Mouse (Mus musculus) heart, adult 2 months (tissue): ENCODE data around the gene Hcn2. TPM values are rescaled to one million over a fixed set of nuclear protein-coding genes. Genes with fewer than 3 reads are reported as not detected.

Experiments
- DNase-seq, 2 experiments: peaks; one replicate each; pipeline ENCODE4 v3.0.0; 2021
- H3K27ac ChIP-seq: fragments of 200-600 bp; 2 replicates; pipeline ENCODE4 v1.8.1; 2022
- H3K27me3 ChIP-seq: fragments of 200-500 bp; 2 replicates; pipeline ENCODE4 v1.6.1; 2012; ENCODE audit warnings: mild to moderate bottlenecking, low read length, inconsistent platforms, mixed read lengths; ENCODE audit not compliant: control insufficient read depth, insufficient read depth
- H3K36me3 ChIP-seq: fragments of 200-500 bp; 2 replicates; pipeline ENCODE4 v1.6.1; 2012; ENCODE audit warnings: low read length, inconsistent platforms; ENCODE audit not compliant: control insufficient read depth, insufficient read depth
- H3K4me1 ChIP-seq: fragments of 200-500 bp; 2 replicates; pipeline ENCODE4 v1.6.1; 2011; ENCODE audit warnings: low read length; ENCODE audit not compliant: control insufficient read depth, insufficient read depth
- H3K4me3 ChIP-seq: fragments of 200-600 bp; 2 replicates; pipeline ENCODE4 v1.8.1; 2022
- H3K79me2 ChIP-seq: fragments of 200-500 bp; replicated peaks from 2 replicates; pipeline ENCODE4 v1.6.1; 2012; ENCODE audit warnings: mild to moderate bottlenecking, inconsistent platforms, low read length, moderate library complexity, mixed read lengths; ENCODE audit not compliant: control insufficient read depth, insufficient read depth
- H3K9ac ChIP-seq: fragments of 200-500 bp; 2 replicates; pipeline ENCODE4 v1.6.1; 2012; ENCODE audit warnings: low read depth, mild to moderate bottlenecking, control low read depth, inconsistent platforms, low read length, mixed read lengths
- CTCF ChIP-seq: fragments of 200-600 bp; IDR thresholded peaks from 2 replicates; pipeline ENCODE4 v1.8.1; 2022; ENCODE audit warnings: antibody characterized with exemption, mild to moderate bottlenecking, moderate library complexity
- EP300 ChIP-seq: fragments of 200-500 bp; IDR thresholded peaks from 2 replicates; pipeline ENCODE4 v1.6.1; 2011; ENCODE audit warnings: low read depth, low read length, control low read depth; ENCODE audit not compliant: insufficient read depth
- POLR2A ChIP-seq: fragments of 200-500 bp; IDR thresholded peaks from 2 replicates; pipeline ENCODE4 v1.6.1; 2011; ENCODE audit warnings: mild to moderate bottlenecking, low read depth, low read length, control low read depth; ENCODE audit not compliant: insufficient read depth
- WGBS: fragments of 180-500 bp; shearing (Covaris S2); methylation state at CpG from one replicate; pipeline ENCODE4 v1.1.7; 2018; 5-methylcytosine and 5-hydroxymethylcytosine counted together
- intact Hi-C: fragments of 180-260 bp; cut with DNase I; formaldehyde crosslinking; loops from one replicate; pipeline ENCODE4 v1.15.1; 2025
- polyA plus RNA-seq: library from polyadenylated mRNA; depleted of rRNA; stranded (reverse); fragments of >200 nt; gene quantifications from 2 replicates; pipeline ENCODE4 v1.2.3, GENCODE M21; 2012
- total RNA-seq, 2 experiments: library from RNA; stranded (reverse); gene quantifications; 2 replicates each; pipeline ENCODE4 v1.2.3; 2021

The Hcn2 gene
- total and polyA plus RNA-seq, 3 experiments: 17.0 to 33.5 (median 17.5) TPM

GRCm38 (mm10) chr10:79681591-79682245 lies 34.7 kb upstream of the Hcn2 start, which contains the start of gene Cdc34:
Cdc34 (plus strand) TSS chr10:79682195.
- peaks cover 4% of the 10 kb centered on the region; the same call in 1 of the 2 replicates for H3K79me2 ChIP-seq
- under 1% methylated on average over 83 of the region's 84 CpGs for WGBS

GRCm38 (mm10) chr10:79682551-79682915 lies 33.9 kb upstream of the Hcn2 start:
- Histone ChIP-seq H3K27me3 (no peaks in the 10 kb centered on the region), H3K4me1 (peaks cover 23% of the 10 kb centered on the region), H3K79me2 (peaks cover 4% of the 10 kb centered on the region; the same call in 1 of the 2 replicates), H3K27ac (peak overlapping the region; percentile 87), H3K36me3 (peaks cover 15% of the 10 kb centered on the region), H3K9ac (peak overlapping the region; percentile 82), H3K4me3 (peak overlapping the region; percentile 87)
- TF ChIP-seq EP300: no peak
- TF ChIP-seq CTCF: no peak
- no peak for TF ChIP-seq POLR2A
- DNase-seq: peak; percentile 40 to 54
- WGBS: under 1% methylated on average over 10 of the region's 10 CpGs
- intact Hi-C loops: no loop called here

More at GRCm38 (mm10) chr10:79681591-79682245, 34.7 kb upstream of the Hcn2 start, which contains the start of gene Cdc34:
- H3K4me3 ChIP-seq: peak within 1 kb of the TSS; percentile 87
- peaks cover 9% of the 10 kb centered on the region; the same call in 1 of the 2 replicates for H3K36me3 ChIP-seq
- intact Hi-C loops: loop anchor here (1.0 kb wide), 1 partner anchor 12 kb away; the partner anchor contains the start of gene Tpgs1
- peak; percentile 94 for TF ChIP-seq POLR2A
- TF ChIP-seq CTCF: peak; percentile 60
- TF ChIP-seq EP300: peak; percentile 14; the same call in 1 of the 2 replicates
- peak within 1 kb of the TSS; percentile 87 for H3K27ac ChIP-seq
- H3K4me1 ChIP-seq: peaks cover 21% of the 10 kb centered on the region
- DNase-seq: peak; percentile 99 to 100
- no peaks in the 10 kb centered on the region for H3K27me3 ChIP-seq
- peak within 1 kb of the TSS; percentile 82 for H3K9ac ChIP-seq

- Histone ChIP-seq H3K4me3 (peak overlapping the region; percentile 87), H3K36me3 (peaks cover 16% of the 10 kb centered on the region), H3K27me3 (no peaks in the 10 kb centered on the region), H3K79me2 (peaks cover 4% of the 10 kb centered on the region; the same call in 1 of the 2 replicates), H3K4me1 (peaks cover 25% of the 10 kb centered on the region), H3K9ac (peak overlapping the region; percentile 82), H3K27ac (peak overlapping the region; percentile 87)
- intact Hi-C loops: no loop called here
- peak; percentile 70 to 76 for DNase-seq
- TF ChIP-seq POLR2A (0 out of 2 replicates have a peak, but pooled peaks have one; percentile 36), CTCF (peak; percentile 56), EP300 (no peak)
- 2% methylated on average over 10 of the region's 10 CpGs for WGBS
These were observed 33.4 kb upstream of the Hcn2 start for GRCm38 (mm10) chr10:79682916-79683582.

- Histone ChIP-seq H3K4me3 (peak overlapping the region; percentile 87), H3K36me3 (peaks cover 16% of the 10 kb centered on the region), H3K4me1 (peaks cover 25% of the 10 kb centered on the region), H3K27me3 (no peaks in the 10 kb centered on the region), H3K79me2 (peaks cover 4% of the 10 kb centered on the region; the same call in 1 of the 2 replicates), H3K9ac (peak overlapping the region; percentile 82), H3K27ac (peak overlapping the region; percentile 87)
- intact Hi-C loops: no loop called here
- TF ChIP-seq CTCF (no peak), POLR2A (peak; percentile 30; the same call in 1 of the 2 replicates), EP300 (peak; percentile 87)
- WGBS: 17% methylated on average over 6 of the region's 6 CpGs
- DNase-seq: peak; percentile 68 to 81
These were observed 32.5 kb upstream of the Hcn2 start for GRCm38 (mm10) chr10:79683726-79684640.
